Mouse (Mus musculus): ENCODE results near the gene Capn9.

GRCm38 (mm10) chr8:124542001-124542400 lies 33.9 kb upstream of the Capn9 start:
- TF ChIP-seq POLR2A (IDR thresholded peaks at IDR 0.05; ENCODE audit: low read depth, low read length) (no peak), CTCF (conservative IDR thresholded peaks at IDR 0.05; ENCODE audit: insufficient read depth, insufficient read length, low read depth, low read length) (no peak)

Measured in kidney, adult 2 months (tissue).